Mouse (Mus musculus) c-Kit-negative CD71-positive TER-119-positive erythroid progenitor cells, embryonic 14.5 days (primary cell): ENCODE results near the gene Olfr45.
"Not testable (repeated sequence)": the region's sequence is repeated elsewhere in the genome, so short reads cannot be mapped to it uniquely, and the experiment has no call there.

Source experiments
- DNase-seq: peaks from one replicate; pipeline ENCODE4 v3.0.0-alpha.2; 2013; ENCODE audit warnings: low read depth, low spot score

The Olfr45 gene

GRCm38 (mm10) chr7:140681651-140682050 is at the start of gene Olfr45:
Olfr45 (plus strand) TSS chr7:140681951.
- DNase-seq = no peak

DNA sequence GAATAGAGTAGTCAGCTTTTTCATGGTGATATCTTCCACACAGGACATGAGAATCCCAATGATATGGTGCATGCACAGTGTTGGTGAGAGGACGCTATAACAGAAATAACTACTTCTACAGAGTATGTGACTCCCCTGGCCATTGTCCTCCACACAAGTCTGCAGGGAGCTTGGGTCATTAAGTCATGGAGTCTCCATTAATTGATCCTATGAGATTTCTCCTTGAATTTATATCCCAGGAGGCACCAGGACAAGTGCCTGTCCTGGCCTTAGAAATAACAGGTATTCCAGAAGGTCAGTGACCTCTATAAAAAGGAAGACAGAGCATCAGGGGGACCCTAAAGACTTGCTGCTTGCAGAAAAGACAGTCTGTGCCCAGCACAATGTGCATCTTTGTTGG is 35.6 kb upstream of the Olfr45 start, which contains the start of gene Olfr53:
Gene Olfr53, plus strand, starts transcription at position 301 of the 400 bp plus-strand sequence.
- no peak for DNase-seq

DNA sequence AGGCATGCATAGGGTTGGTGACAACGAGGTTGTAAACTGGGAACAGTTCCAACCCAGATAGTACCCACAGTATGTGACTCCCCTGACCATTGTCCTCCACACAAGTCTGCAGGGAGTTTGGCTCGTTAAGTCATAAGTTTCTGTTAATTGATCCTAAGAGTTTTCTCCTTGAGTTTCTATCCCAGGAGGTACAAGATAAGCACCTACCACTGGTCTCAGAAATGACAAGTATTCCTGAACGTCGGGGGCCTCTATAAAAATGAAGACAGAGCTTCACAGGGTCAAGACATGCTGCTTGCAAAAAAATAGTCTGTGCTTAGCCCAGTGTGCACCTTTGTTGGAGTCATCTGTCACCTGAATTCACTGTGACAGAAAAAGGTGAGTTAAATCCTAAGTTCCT is 22.1 kb upstream of the Olfr45 start, which contains the start of gene Olfr539:
Gene Olfr539, plus strand, starts transcription at position 301 of the 400 bp plus-strand sequence.
- no peak for DNase-seq

DNA sequence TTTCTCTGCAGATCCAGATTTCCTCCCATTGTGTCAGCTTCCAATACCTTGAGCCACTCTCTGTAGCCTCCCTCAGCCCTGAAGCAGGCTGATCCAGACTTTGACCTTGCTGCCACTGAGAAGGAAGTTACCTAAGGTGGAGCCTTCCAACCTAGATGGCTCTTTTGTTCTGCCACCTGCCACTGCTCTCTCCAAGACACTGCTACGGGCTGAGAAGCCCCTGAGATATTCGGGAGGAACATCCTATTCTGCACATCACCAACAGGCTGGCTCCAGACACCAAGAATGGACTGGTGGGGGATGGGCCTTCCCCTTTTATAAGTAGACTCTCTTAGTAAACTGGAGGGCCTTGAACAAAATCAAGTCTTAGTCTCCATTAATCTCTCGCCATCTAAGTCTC is 11.1 kb upstream of the Olfr45 start:
- not testable (repeated sequence) for DNase-seq

DNA sequence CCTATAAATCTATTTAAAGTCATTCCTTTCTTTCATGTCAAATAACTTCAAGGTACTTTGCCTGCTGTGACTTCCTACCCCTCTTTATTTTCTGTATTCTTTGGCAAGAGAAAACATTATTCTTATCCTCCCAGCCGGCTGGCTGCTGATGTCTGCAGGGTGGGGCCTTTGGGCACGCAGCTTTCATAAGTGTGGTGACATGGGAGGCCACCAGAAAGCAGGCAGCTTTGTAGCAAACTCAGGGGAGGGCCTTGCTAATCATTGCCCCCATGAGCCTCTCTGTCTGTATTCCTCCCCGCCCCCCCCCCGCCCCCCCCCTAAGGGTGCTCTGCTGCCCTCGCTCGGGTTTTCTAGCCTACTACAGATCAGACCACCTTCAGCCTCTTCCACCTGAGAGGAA is 5.9 kb upstream of the Olfr45 start:
- no peak for DNase-seq

- not testable (repeated sequence) for DNase-seq
Observed at GRCm38 (mm10) chr7:140679591-140679990, 2.2 kb upstream of the Olfr45 start.

DNA sequence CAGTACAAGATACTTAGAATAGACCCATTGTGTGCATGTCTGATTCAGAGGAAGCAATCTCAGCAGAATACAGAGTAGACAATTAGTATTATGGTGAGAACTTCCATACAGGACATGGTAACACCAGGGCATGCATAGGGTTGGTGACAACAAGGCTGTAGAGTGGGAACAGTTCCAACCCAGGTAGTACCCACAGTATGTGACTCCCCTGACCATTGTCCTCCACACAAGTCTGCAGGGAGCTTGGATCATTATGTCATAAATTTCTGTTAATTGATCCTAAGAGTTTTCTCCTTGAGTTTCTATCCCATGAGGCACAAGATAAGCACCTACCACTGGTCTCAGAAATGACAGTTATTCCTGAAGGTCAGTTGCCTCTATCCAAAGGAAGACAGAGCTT is 15.2 kb downstream of the Olfr45 start, which contains the start of gene Olfr541:
Gene Olfr541, plus strand, starts transcription at position 301 of the 400 bp plus-strand sequence.
- DNase-seq = no peak

- DNase-seq = no peak
Observed at GRCm38 (mm10) chr7:140706348-140706747, 24.6 kb downstream of the Olfr45 start.

- DNase-seq = no peak
Observed at GRCm38 (mm10) chr7:140707536-140708284, 26.0 kb downstream of the Olfr45 start.

GRCm38 (mm10) chr7:140717155-140718055 is 35.7 kb downstream of the Olfr45 start:
- DNase-seq = no peak

DNA sequence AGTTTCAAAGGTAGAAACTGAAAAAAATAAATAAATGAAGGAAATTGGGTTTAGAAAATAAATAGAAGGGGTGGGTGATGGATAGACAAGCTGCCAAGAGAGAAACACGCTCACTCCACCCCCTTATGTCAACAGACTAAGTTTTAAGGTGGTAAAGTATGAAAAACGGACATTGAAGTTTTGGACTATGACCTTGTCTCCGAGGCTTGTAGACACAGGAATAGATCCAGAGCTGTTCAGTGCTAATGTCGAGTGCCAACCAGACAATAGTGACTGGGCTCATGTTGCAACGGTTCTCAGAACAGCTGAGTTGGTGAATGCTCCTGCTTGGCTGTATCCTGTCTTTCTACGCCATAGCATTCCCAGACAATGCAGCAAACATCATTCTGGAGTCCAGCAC is 39.3 kb downstream of the Olfr45 start:
- no peak for DNase-seq

DNA sequence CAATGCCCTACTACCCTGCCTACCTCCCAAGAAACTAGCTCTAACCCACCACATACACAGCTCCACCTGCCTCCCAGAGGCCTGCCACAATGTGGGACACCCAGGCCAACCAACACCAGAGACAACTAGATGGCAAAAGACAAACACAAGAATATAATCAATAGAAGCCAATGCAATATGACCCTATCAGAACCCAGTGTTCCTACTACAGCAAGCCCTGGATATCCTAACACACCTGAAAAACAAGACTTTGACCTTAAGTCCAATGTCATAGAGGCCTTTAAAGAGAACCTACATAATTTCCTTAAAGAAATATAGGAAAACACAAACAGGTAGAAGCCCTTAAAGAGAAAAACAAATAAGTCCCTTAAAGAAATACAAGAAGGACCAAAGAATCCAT is 43.8 kb downstream of the Olfr45 start:
- DNase-seq = no peak

DNA sequence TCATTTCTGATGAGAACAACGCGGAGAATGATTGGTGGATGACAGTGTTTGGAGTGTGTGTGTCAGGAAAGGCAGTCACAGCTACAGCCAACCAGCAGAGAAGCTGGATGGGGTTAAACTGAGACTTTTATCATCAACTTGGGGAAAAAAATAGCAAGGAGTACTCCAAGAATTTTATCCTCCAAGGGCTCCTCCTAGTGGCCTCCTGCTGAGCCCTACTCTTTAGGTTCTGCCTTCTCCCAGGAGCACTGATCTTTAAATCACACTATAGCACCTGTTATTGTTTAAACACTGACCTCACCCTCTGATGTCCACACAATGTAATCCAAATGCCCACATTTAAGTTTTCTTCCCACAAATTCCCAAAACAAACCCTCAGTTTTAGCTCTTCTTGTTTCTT is 51.4 kb downstream of the Olfr45 start:
- no peak for DNase-seq
